Mouse (Mus musculus) embryonic fibroblast, embryonic 13.5 days (primary cell): ENCODE data around the gene Rasgef1b. TPM values are rescaled to one million over a fixed set of nuclear protein-coding genes. Genes with fewer than 3 reads are reported as not detected.

Source experiments
- H3K27ac ChIP-seq: 2 replicates; pipeline ENCODE4 v1.5.1; 2012; ENCODE audit warnings: low read length, control low read depth, inconsistent platforms; ENCODE audit not compliant: insufficient read depth
- H3K4me1 ChIP-seq: 2 replicates; pipeline ENCODE4 v1.6.1; 2011; ENCODE audit warnings: low read length; ENCODE audit not compliant: control insufficient read depth, insufficient read depth
- H3K4me3 ChIP-seq: 2 replicates; pipeline ENCODE4 v1.5.1; 2011; ENCODE audit warnings: mild to moderate bottlenecking, control low read depth, low read length; ENCODE audit not compliant: insufficient read depth
- CTCF ChIP-seq: IDR thresholded peaks from 2 replicates; pipeline ENCODE4 v1.5.1; 2011; ENCODE audit warnings: mild to moderate bottlenecking, control low read depth, low read length, moderate library complexity, borderline replicate concordance; ENCODE audit not compliant: insufficient read depth
- POLR2A ChIP-seq: IDR thresholded peaks from 2 replicates; pipeline ENCODE4 v1.6.1; 2011; ENCODE audit warnings: low read depth, mild to moderate bottlenecking, control low read depth, low read length, moderate library complexity
- polyA plus RNA-seq: library from polyadenylated mRNA; stranded (reverse); fragments of >200 nt; gene quantifications from 2 replicates; pipeline ENCODE4 v1.2.4, GENCODE M21; 2011; ENCODE audit warnings: low read depth; ENCODE audit not compliant: missing spikeins, insufficient read length

The Rasgef1b gene
- polyA plus RNA-seq, 1 experiment, result 2.1 TPM

DNA sequence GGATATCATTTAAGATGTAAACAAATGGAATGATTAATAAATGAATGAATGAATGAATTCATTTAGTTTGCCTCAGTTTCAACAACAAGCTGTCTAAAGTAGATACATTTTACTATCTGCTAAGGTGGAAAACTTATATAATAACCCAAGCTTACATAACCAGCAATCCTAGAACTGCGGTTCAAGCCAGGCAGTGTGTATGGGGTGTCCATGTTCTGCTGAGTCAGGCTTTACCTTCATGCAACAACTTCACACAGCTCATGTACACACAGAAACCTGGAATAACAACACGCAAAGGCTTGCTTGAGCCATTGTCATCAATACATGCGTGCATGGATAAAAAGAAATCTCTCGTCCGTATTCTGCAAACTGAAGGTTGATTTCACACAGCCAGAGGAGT lies 140.9 kb downstream of the Rasgef1b start:
- no peak overlapping the region for H3K4me3 ChIP-seq
- TF ChIP-seq CTCF, result no peak
- TF ChIP-seq POLR2A, result no peak
- H3K4me1 ChIP-seq, result no peaks in the 10 kb centered on the region

DNA sequence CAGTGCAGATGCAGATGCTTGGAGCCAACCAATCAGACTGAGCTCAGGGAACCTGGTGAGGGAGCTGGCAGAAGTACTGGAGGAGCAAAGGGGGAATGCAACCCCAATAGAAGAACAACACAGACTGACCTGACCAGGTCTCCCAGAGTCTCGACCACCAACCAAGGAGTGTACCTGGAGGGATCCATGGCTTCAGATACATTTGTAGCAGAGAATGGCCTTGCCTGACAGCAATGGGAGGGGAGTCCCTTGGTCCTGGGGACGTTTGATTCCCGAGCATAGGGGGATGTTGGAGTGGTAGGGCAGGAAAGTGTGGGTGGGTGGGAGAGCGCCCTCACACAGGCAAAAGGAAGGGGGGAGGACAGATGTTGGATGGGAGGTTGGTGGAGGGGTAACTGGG lies 141.3 kb downstream of the Rasgef1b start:
- Histone ChIP-seq H3K27ac (no peak overlapping the region), H3K4me1 (no peaks in the 10 kb centered on the region), H3K4me3 (no peak overlapping the region)
- TF ChIP-seq CTCF, result no peak
- TF ChIP-seq POLR2A, result no peak

More for the DNA sequence above, 140.9 kb downstream of the Rasgef1b start:
- H3K27ac ChIP-seq, result no peak overlapping the region

DNA sequence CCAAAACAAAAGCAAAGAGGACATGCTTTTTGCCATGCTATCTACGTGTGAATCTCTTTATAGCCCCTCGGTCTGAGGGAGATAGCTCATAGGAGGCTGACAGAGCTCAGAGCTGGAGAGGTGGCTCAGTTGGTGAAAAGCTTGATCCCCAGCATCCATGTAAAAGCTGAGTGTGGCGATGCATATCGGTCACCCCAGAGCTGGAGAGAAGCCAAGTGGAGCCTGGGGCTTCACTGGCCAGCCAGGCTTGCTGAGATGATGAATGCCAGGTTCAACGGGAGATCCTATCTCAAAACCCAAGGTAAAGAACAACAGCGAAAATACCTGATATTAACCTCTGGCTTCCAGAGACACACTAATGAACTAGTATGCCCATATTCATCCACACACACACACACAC lies 142.6 kb downstream of the Rasgef1b start:
- no peak overlapping the region for H3K27ac ChIP-seq
- H3K4me3 ChIP-seq, result no peak overlapping the region
- no peak for TF ChIP-seq CTCF
- no peak for TF ChIP-seq POLR2A
- H3K4me1 ChIP-seq, result no peaks in the 10 kb centered on the region

DNA sequence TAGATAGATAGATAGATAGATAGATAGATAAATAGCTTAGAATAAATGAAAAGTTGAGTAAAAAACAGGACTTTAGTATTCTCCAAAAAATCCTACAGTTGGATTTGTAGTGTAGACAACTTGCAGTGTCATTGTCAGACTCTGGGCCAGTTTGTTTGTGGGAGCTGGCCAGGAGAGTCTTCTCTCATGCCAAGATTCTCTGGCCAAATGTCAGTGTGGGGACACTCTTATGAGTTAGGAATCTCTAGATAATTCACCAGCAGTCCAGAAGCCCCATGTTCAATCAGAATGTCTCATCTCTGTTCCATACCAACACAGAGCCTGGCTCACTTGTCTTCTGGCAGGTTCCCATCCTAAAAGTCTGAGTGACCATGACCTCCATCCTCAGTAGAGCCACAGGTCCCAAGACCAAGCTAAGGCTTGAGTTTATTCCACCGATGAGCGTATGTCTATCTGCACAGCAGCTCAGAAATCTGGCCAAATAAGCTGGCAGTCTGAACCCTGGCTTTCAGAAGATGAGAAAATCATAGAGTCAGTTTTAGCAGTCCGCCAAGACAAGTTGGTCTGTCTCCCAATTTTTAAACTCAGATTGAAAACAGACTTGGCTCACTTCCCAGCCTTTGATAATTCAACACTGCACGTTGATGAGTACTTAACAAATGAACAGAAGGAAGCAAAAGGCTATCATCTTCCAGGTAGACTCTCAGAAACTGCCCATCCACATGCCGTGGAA lies 143.5 kb downstream of the Rasgef1b start:
- TF ChIP-seq POLR2A (no peak), CTCF (no peak)
- Histone ChIP-seq H3K4me1 (no peaks in the 10 kb centered on the region), H3K27ac (no peak overlapping the region), H3K4me3 (no peak overlapping the region)

DNA sequence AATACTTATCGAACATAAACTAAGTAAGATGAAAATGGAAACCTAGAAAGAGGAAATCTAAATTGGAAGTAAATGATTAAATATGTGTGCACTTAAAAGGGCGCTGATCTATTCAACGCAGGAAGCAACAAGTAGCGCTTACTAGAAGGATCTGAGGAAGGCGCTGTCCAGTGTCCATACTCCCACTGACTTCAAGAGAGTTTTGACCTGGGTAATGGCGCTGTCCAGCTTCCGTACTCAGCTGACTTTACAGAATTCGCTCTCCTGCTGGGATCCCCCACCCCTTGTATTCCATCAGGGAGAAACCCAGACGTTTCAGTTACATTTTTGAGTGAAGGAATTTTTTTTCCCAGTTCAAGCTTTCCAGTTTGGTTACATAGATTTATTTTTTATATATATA lies 144.6 kb downstream of the Rasgef1b start:
- Histone ChIP-seq H3K4me1 (no peaks in the 10 kb centered on the region), H3K4me3 (no peak overlapping the region), H3K27ac (no peak overlapping the region)
- TF ChIP-seq POLR2A (no peak), CTCF (no peak)

DNA sequence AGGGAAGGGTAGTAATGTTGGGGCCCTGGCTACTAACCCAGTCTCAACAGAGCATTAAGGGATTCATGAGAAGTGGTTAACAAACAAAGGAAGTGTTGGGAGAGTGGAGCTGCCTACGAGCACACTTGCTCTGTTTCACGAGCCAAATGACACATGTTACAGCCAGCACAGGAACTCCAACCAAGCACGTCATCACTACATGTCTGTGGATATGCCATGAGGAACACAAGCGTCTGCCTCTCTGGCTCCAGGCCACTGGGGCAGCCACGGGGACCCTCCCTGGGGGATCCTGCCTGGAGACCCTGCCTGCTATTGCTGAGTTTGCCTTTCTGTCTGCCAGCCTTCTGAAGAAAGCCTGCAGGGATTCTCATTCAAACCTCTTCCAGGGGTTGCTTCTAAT lies 146.8 kb downstream of the Rasgef1b start:
- TF ChIP-seq POLR2A (no peak), CTCF (no peak)
- Histone ChIP-seq H3K4me3 (no peak overlapping the region), H3K4me1 (no peaks in the 10 kb centered on the region), H3K27ac (no peak overlapping the region)

DNA sequence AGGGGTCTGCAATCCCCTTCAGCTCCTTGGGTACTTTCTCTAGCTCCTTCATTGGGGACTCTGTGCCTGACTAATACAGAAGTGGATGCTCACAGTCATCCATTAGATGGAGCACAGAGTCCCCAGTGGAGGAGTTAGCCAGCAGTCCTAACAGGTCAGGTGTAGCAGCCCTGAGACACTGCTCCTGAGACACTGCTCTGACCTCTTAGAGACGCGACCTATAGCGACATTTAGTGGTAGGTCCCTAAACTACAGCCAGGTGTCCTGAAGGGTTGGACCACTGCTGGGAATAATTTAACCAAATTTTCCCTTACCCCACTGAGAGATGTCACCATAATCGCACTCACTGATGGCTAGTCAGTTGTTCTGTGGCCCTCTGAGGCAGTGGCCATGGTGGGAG lies 150.2 kb downstream of the Rasgef1b start:
- no peak for TF ChIP-seq POLR2A
- peak; percentile 57; the same call in 1 of the 2 replicates for TF ChIP-seq CTCF

DNA sequence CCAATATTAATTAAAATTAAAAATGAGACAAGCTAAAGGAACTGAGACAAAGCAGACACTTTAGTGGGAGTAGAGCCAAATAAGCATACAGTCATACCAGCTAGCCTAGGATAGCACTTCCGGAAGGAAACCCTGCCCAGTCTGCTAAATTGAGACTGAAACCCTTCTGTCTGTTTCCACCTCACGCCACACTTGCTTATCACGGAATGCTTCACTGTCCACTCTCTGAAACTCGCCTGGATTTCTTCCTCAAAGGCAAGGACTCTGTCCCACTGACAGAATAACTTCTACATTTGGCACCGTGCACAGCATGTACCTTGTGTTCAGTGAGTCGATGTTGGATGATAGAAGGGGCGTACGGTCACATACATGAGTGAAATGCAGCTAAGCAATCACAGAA lies 153.0 kb downstream of the Rasgef1b start:
- Histone ChIP-seq H3K4me1 (no peaks in the 10 kb centered on the region; the same call in 1 of the 2 replicates), H3K4me3 (no peak overlapping the region), H3K27ac (no peak overlapping the region)
- TF ChIP-seq CTCF (no peak), POLR2A (no peak)

More for the DNA sequence above, 150.2 kb downstream of the Rasgef1b start:
- H3K4me3 ChIP-seq, result no peak overlapping the region
- no peaks in the 10 kb centered on the region for H3K4me1 ChIP-seq
- no peak overlapping the region for H3K27ac ChIP-seq

DNA sequence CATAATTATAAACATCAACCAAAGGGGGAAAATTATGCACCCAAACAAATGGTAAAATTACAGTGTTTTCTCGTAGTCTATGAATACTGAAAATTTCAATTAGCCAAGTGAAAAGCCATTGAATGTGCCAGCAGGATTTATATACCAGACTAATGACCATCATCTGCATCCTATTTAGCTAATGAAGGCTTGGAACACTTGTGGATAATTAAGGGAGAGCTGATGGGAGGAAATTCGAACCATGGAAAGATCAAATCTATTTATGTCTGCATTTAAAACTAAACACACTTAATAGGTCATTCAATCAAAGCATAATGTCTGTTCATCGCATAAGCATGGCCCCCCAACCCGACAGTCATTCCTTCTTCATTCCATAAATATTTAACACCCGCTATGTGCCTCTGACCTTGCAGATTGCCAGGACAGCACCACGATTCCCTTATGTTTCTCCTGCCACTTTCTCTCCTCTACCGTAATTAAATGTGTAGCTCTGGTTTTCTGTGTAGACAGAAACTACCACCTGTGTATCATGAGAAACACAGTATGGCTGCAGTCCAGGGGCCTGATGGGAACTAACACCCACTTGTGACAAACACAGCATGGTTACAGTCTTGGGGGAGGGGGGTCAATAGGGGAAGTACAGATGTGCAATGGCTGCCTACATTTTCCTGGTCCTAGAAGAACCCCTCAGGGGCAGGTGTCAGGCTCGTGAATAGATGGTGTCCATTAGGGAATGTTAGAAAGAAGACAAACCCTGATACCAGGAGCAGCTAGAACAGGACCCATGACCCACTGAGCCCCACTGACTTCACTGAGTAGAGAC lies 164.2 kb downstream of the Rasgef1b start:
- TF ChIP-seq POLR2A (no peak), CTCF (no peak)
- Histone ChIP-seq H3K4me1 (no peaks in the 10 kb centered on the region), H3K27ac (no peak overlapping the region), H3K4me3 (no peak overlapping the region)

DNA sequence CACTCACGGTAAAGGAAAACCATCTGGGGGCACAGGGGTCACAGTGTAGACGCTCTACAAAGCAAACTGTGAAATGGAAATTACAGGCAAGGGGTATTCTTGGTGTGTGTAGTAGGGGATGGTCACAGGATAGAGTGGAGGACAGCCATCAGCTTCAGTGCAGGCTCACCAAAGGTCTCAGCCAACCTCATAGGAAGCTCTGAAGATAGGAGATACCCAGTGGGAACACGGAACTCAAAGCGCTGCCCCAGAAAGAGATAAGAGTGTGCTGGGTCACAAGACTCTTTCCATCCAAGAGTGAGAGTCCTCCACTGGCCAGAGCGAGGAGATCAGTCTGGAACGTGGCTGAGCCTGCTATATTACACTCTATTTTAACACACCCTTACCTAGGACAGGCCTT lies 166.8 kb downstream of the Rasgef1b start:
- H3K4me1 ChIP-seq, result no peaks in the 10 kb centered on the region
- no peak overlapping the region for H3K4me3 ChIP-seq
- TF ChIP-seq CTCF, result no peak
- no peak for TF ChIP-seq POLR2A
- no peak overlapping the region for H3K27ac ChIP-seq
